Mouse (Mus musculus) spleen, postnatal 4 days (tissue): ENCODE data around the gene Dtl.
A peak's percentile ranks its signal among the peaks of the same experiment; 100 is the strongest.

Experiments used
- DNase-seq, 2 experiments: peaks; one replicate each; pipeline ENCODE4 v3.0.0; 2022; ENCODE audit warnings: low spot score in 2 of 2

Dtl gene

DNA sequence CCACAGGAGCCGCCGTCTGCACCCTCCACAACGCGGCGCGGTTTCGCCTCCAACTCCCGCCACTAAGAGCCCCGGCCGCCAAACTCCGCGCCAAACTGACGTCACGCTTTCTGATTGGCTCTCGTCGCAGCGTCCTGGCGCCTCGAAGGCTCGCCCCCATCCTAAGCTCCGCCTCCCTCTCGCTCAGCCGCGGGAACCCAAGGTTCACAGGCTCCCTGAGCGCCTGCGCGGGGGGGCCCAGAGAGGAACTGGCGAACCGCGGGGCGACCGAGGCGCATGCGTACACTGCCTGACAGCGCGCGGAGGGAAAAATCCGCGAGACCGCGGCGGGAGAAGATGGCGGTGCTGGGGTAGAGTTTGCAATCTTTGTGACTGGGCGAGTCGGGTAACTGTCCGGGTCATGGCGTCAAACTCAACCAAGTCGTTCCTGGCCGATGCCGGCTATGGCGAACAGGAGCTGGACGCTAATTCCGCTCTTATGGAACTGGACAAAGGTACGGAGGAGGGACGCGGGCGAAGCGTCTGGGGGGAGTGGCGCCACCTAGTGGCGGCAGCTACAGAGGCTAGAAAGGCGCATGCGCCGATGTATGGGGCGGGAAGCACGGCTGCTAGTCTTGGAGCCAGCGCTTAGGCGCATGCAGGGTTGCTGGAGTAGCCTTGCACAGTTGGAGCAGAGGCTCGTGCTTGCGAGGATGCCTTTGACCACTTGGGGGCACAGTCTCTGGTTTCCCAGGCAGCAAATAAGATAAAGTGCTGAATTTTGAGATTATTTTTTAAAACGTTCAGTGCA is at the start of gene Dtl, which contains the start of gene Ints7:
Gene Dtl, minus strand, starts transcription at position 87 of the 790 bp plus-strand sequence.
Gene Ints7, plus strand, starts transcription at position 179 of the 790 bp plus-strand sequence.
- DNase-seq, result peak; percentile 100

DNA sequence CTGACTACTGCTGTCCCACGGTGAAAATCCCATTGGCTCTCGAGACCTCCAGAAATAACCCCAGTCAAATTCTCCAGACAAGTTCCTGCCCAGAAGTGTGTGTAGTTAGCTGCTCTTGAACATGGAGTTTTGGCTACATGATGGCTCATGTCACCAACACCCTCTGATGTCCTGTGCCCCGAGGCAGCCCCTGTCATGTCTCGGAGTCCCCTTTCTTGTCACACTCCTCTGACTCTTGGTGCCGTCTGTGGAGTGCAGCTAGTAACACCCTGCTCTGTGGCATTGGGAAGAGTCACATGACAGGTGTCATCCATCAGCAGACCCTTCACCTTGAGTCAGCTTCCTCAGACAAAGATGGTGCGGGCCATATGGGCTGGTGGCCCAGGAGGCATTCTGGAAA is 49.7 kb upstream of the Dtl start:
- no peak for DNase-seq

- DNase-seq, result no peak
Measured at GRCm38 (mm10) chr1:191624492-191624891, 49.1 kb upstream of the Dtl start.

GRCm38 (mm10) chr1:191622801-191623200 is 47.5 kb upstream of the Dtl start:
- no peak for DNase-seq

GRCm38 (mm10) chr1:191621096-191621495 is 45.8 kb upstream of the Dtl start:
- no peak for DNase-seq

GRCm38 (mm10) chr1:191618067-191618766 is 42.9 kb upstream of the Dtl start:
- DNase-seq, result no peak

DNA sequence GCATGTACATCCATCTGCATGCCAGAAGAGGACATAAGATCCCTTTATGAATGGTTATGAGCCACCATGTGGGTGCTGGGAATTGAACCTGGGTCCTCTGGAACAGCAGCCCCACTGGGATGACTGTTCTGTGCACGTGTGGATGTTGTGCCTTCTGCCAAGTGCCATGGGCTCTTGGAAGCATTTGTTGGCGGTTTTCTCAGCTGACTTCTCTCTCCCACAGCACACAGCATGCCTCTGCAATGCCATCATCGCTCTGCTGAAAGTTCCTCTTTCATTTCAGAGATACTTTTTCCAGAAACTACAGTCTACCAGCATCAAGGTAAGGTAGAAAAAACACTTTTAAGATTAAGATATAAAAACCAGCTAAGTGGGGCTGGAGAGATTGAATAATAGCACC is 42.2 kb upstream of the Dtl start:
- no peak for DNase-seq

- no peak for DNase-seq
Measured at GRCm38 (mm10) chr1:191616245-191616644, 40.9 kb upstream of the Dtl start.

DNA sequence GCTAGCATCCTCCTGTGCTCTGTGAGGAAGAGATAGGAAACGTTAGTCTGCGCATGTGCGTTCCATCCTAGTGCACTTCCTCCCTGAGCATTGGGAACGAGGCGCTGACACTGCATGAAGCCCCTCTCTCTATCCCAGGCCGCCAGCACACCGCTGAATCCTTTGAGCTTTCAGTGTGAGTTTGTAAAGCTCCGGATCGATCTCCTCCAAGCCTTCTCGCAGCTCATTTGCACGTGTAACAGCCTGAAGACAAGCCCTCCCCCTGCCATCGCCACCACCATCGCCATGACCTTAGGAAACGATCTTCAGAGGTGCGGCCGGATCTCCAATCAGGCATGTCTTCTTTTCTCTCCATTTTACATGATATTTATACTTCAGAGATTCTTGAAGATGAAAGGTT is 37.5 kb upstream of the Dtl start:
- DNase-seq, result no peak

- no peak for DNase-seq
Measured at GRCm38 (mm10) chr1:191611686-191612085, 36.3 kb upstream of the Dtl start.

DNA sequence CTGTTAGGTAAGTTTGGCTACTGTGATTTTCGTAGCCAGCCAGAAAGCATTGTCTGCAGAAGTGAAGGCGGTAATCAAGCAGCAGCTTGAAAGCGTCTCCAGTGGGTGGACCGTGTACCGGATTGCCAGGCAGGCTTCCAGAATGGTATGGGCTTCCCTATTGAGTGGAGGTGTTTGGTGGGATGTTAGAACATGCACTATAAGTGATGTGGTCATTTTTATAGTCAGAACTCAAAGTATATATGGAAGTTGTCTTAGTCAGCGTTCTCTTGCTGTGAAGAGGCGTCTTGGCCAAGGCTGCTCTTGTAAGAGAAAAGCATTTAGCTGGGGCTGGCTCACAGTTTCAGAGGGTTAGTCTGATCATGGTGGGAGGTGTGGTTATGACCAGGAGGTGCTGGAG is 35.0 kb upstream of the Dtl start:
- no peak for DNase-seq

GRCm38 (mm10) chr1:191609578-191609977 is 34.2 kb upstream of the Dtl start:
- no peak for DNase-seq

DNA sequence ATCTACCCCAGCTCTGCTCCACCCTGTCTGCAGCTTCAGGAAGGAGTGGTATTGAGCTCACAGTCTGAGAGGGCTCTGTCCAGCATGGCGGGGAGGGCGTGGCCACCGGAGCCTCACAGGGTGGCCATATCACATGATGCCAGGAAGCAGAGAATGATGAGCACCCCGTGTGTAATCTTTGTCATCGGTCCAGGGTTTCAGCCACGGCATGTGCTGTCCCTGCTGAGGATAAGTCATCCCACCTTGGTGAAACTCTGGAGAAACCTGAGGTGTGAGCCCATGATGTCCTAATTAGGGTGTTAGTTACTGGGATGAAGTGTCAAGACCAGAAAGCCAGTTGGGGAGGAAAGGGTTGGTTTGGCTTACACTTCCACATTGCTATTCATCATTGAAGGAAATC is 33.7 kb upstream of the Dtl start:
- no peak for DNase-seq

GRCm38 (mm10) chr1:191604690-191605089 is 29.3 kb upstream of the Dtl start:
- no peak for DNase-seq

GRCm38 (mm10) chr1:191599210-191599609 is 23.9 kb upstream of the Dtl start:
- DNase-seq, result no peak

GRCm38 (mm10) chr1:191596076-191596475 is 20.7 kb upstream of the Dtl start:
- DNase-seq, result no peak

DNA sequence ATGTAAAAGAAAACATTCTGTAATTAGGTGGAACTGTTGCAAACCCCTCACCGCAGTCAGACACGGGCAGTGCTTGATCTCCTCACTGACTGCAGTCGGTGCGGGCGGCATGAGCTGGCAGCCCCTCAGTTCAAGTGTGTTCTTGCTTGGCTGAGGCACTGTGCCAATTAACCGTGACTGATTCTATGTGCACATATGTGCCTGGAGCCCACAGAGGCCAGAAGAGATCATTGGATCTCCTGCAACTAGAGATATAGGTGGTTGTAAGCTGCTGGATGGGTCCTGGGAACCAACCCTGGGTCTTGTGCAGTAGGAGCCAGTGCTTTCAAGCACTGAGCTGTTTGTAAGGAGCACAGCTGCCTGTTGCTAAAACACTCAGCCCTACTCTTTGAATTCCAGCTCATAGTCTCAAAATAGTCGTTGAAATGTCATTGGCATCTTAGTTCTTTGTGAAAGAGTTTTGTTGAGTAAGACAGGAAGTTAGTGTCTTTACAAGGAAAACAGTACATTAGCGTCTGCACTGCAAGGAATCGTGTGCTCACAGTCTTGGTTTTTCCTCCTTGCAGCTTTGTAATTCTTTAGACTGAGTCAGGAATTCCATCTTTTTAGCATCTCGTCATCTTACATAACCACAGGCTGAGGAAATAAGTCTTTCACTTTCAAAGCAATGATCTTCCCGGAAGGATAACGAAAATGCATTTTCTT is 16.8 kb upstream of the Dtl start:
- DNase-seq, result no peak

GRCm38 (mm10) chr1:191588749-191589148 is 13.4 kb upstream of the Dtl start:
- DNase-seq, result no peak

- no peak for DNase-seq
Measured at GRCm38 (mm10) chr1:191587062-191587461, 11.7 kb upstream of the Dtl start.

DNA sequence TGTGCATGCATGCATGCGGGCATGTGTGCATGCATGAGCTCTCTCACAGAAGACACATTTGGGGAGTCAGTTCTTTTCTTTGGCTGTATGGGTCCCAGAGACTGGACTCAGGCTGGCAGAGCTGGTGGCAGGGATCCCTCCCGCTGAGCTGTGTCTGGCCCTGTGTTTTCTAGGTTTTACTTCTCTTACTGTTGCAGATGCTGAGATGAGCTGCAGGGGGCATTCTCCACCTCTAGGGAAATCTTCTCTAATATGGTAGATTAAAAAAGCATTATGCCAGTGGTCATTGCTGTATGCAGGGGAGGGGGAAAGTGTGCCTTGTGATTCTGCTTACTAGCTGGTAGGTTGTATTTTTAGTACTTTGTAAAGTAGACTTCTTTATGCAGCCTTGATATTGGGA is 10.4 kb upstream of the Dtl start:
- no peak for DNase-seq

DNA sequence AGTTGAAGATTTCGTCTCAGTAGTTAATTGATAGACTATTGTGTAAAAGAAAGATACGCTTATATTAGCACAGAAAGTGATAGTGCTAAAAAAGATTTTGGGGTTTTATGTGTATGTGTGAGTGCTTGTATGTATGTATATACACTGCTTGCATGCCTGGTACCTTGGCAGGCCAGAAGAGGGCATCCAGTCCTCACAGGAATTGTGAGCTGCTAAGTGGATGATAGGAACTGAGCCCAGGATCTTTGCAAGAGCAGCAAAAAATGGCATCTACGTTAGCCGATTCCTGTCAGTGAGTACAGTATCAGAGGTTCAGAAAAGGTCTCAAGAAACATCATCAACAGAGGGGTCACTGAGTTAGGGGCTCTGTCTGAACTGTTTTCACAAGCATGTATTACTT is 9.1 kb upstream of the Dtl start:
- no peak for DNase-seq

GRCm38 (mm10) chr1:191583836-191584235 is 8.5 kb upstream of the Dtl start:
- DNase-seq, result no peak

DNA sequence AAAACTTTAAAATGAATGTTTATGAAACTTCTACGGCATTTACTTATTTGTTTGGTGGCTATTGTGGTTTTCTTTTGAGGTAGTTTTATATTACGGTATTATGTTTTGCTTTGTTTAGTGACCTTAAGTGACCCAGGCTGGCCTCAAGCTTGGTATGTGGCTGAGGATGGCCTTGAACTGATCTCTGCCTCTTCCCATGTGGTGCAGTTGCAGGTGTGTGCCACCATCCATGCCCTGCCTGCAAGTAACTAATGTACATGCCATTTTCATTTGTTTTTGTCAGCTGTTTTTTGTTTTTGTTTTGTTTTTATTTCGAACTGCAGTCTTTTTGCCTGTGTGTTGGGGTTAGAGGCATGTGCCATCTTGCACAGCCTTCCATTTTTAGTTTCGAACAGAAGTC is 6.3 kb upstream of the Dtl start:
- no peak for DNase-seq
